Mouse (Mus musculus) 416B (cell line): ENCODE measurements around the gene Olfr267.
A peak's percentile ranks its signal among the peaks of the same experiment; 100 is the strongest.

Experiments
- DNase-seq: peaks from one replicate; pipeline ENCODE4 v3.0.0; 2011; ENCODE audit warnings: low read depth

Gene Olfr267

DNA sequence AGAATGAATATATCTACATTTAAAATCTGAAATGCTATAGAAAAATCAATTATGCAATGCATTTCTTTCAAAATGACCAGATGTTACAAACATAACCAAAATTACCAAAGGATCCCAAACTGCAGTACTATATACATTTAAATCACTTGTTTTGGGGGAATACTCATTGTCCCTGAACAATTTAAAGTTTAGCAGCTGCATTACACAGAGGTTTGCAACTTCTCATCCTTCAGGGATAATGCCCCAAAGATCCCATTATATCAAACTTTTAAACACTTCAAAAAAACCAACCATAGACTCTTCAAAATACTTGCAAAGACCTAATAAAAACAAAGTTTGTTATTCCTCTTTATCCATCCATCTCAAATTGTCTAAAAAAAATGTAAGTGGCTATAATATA is at the start of gene Olfr267:
TSS of gene Olfr267 (minus strand) at position 101 of the 400 bp plus-strand sequence.
- no peak for DNase-seq

DNA sequence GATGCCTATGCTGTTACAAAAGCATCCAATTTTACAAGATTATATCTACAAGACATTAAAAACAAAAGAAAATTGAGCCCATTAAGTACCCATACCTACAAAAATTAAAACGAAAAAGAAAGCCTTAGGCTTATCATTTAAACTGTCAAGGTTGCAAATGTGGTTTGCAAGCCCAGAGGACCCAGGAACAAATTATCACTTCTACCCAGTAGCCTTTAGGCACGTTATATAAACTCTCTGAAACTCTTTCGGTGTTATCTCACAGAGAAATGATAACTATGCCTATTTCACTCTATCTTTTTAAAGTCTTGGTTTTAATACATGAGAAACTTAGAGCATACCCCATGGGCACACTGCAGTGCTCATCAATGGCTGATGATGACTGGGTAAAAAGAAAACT is 45.4 kb upstream of the Olfr267 start:
- no peak for DNase-seq

DNA sequence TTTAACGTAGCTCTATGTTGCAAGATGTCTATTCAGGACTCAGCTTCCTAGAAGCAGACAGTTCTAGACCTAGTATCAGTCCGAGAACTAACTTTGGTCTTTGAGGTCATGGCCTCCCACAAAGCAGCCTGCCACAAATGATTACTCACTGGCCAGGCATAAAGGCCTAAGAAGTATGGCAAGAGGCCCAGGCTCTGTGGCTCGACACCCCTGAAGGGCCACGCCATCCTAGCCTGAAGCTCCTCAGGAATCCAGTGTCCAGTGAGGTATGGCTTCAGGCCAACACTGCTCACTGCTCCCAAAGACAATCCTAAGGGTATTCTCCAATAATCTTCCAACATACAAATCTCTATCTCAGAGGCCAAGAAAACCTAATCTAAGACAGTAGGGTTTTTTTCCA is 38.4 kb upstream of the Olfr267 start:
- DNase-seq: peak; percentile 69

DNA sequence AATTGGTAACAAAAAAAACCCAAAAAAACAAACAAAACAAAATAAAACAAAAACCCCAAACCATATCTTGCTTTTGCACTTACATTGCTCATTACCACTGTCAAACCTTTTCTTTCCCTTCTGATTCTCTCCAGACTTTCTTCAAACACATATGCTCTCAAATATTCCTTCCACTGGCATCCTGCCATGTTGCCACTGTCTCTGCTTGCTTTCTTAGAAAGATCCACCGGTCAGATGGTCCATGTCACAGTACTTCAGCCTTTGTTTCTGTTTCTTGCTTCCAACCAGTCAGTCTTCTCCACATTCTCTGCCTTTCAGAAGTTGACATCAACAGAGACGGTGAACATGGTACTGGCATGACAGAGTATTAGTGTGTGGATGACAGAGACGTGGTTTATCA is 857 bp downstream of the Olfr267 start:
- no peak for DNase-seq

DNA sequence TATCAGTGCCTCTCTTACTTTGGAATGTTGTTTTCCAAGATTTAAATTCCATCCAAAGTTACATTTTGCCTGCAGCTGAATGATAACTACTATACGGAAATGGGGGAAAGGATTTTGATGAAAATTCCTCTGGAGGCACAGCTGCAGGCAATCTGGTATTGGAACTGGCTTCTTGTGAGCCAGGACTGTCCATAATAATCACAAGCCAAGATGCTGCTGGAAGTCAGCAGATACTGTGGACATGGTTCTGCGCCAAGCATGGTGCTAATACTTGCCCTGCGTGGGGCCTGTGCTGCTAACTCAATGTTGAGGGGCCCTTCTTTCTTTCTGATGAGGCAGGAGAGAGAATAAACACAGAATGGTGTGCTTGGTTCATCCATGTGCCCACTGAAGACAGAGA is 24.1 kb downstream of the Olfr267 start:
- no peak for DNase-seq

DNA sequence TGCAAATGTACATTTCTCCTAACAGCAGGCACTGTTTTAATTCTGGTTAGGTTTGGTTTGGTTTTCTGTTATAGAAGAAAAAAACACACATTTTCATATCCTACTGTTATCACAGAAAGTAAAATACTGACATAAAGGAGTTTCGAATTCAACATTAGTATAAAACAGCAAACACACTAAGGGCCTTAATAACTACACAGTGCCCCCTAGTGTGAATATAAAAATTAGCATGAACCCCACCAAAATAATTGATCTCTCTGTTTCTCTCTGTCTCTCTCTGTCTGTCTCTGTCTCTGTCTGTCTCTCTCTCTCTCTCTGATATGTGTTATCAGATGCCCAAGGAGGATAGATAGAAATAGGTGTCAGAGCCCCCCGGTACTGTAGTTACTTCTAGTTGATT is 38.0 kb downstream of the Olfr267 start:
- peak; percentile 61 for DNase-seq

DNA sequence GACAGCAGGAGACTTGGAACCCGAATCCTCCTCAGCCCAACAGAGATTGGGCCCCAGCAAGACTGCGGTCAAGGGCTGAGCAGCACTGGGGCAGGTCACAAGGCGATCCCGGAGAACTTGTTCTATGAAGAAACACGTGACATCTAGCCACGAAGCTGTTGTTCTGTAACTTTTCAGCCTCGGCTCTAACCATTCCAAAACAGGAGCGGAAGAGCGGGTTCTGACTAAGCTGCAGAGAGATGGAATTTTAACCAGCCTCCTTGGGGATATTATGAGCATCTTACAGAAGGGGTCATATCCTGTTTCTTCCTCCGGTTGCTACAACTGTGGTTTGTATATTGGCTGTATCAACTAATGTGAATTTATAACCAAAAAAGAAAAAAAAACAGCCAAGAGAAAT is 38.4 kb downstream of the Olfr267 start:
- DNase-seq: no peak

DNA sequence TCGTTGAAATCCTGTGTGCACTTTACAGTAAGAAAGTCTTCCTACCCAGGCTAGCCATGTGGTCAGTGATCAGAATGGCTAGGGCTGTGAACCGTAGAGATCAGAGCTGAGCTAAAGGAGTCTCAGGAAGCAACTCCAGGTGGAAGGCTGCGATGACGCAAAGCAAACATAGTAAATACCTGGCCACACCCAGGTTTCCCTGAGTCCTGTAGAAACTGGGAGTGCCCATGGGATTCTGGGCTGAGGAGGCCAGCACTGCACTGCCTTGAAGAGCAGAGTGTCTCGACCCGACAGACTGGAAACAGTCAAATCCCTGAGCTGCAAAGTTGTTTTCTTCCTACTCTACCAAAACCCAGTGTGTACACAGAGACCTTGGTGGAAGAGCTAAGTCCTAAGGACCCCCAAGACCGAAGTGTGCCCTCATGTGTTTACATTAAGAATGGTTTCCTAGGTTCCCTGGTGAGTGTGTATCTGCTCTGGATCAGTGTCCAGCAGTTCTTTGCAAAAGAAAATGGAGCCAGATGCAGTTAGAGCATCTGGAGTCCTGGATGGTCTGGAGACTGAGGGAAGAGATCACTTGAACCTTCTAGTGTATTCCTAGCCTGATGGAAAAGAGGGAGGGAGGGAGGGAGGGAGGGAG is 41.8 kb downstream of the Olfr267 start:
- DNase-seq: peak; percentile 34

DNA sequence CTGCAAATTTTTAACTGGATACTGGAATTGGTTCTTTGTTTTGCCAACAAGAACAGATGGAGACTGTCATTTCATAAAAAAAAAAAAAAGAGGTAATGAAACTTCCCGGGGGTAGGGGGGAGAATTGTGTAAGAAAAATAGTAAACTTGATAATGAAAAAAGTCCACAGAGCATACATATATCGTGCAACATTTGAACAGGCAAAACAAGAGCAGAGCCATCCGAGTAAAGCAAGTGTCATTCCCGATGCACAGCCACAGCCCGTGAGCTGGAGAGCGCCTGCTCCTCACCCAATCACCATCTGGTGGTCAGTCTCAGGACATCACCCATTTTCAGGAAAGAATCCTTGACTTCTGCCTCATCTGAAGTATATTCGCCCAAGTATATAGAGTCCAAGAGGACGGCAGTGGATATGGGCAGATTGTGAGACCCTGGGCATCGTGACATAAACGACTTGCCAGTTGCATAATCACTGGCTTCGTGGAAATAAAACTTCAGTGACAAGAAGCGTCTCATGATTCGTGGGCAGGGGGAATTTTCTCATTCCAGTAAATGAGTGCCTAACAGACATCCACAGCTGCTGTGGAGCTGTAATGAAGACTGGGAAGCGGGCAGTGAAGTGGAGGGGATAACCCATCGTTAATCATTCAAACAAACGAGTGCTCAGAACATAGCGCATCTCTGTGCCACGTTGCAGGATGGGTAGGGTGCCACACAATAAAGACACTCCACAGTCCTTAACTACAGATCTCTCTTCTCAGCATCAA is 50.5 kb downstream of the Olfr267 start:
- no peak for DNase-seq
